Mouse (Mus musculus) ES-CJ7 (cell line): Measurements from ENCODE around the gene Med13.
"Not testable (repeated sequence)": the region's sequence is repeated elsewhere in the genome, so short reads cannot be mapped to it uniquely, and the experiment has no call there.

Source experiments
- DNase-seq: peaks from one replicate; pipeline ENCODE4 v3.0.0; 2011; ENCODE audit warnings: low read depth, low spot score

Gene Med13

DNA sequence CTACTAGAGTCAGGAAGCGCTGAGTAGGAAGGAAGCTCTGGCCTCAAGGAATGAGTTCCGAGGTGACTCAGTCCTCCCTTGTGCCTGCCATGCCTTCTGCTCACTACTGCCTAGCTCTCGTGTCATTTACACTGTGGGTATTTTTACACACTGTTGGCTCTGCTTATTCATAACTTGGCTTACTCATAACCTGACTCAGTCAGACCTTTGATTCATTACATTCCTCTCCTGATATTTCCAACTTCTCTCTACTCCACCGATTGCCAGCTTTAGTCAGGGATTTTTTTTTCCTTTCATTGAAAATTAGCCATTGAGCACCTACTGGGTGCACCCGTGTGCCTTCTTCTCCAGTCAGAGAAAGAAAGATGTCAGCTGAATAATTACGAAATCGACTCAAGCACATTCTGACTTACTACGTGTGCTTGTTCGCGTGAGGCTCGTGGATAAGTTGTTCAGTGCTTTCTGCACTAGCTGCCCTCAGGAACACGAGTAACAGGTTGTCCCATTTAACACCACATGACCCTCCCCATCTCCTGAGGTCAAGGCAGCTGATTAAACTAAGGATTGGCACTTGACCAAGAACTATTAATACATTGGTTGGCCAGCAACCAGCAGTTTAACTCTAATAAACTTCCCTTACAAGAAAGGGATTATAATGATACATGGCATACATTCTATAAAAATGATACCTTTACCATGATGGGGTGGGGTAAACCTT is 23.3 kb upstream of the Med13 start:
- no peak for DNase-seq

DNA sequence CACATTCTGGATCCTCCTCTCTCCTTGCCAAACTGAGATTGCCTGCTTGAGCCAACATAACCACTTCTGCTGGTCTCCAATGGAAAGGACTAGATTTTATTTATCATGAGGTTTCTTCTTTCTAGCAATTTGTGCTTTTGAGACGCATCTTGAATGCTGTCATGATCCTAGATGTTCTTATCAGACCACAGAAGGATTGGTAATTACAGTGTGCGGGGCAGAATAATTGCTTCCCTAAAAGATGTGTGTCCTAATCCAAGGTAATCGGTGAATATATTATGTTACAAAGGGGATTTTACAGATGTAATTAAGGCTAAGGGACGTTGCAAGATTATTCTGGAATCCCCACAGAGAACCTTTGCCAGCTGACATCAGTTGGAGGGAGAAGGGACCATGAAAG is 21.6 kb upstream of the Med13 start:
- no peak for DNase-seq

- no peak for DNase-seq
Measured at GRCm38 (mm10) chr11:86377841-86378240, 20.4 kb upstream of the Med13 start.

GRCm38 (mm10) chr11:86376707-86377106 is 19.3 kb upstream of the Med13 start:
- DNase-seq, result no peak

DNA sequence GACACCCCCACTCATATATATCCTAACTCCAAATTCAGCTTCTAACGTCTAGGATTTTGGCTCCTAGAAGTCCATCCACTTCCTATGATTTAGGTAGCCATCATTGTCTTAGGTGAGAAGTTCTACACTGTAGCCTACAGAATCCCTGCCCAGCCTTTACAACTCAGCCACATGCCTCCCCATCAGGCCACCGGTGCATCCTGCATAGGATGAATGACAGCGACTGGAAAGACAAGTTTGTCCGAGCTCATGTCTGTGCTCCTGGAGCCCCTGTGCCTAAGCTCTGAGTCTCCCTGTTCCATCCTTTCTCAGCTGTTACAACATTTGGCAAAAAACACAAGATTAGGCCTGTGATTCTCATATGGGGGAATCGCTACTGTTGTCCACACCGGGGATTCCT is 17.7 kb upstream of the Med13 start:
- no peak for DNase-seq

GRCm38 (mm10) chr11:86371266-86371665 is 13.9 kb upstream of the Med13 start:
- no peak for DNase-seq

DNA sequence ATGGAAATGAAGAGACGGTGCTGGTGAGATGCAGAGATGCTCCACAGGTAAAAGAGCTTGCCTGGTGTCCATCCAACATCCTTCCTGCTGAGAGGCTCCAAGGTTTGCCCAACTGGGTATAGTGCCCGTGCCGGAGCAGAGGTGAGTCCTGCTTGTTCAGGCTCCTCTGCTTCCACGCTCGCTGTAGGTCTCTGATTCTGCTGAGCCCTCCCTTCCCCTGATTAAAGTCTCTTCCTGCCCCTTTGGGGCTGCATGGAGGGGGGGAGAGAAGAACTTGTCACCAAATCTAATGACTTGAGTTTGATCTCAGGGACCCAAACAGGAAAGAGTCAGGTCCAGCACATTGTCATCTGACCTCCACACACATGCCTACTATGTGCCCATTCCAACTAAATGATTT is 12.5 kb upstream of the Med13 start:
- no peak for DNase-seq

DNA sequence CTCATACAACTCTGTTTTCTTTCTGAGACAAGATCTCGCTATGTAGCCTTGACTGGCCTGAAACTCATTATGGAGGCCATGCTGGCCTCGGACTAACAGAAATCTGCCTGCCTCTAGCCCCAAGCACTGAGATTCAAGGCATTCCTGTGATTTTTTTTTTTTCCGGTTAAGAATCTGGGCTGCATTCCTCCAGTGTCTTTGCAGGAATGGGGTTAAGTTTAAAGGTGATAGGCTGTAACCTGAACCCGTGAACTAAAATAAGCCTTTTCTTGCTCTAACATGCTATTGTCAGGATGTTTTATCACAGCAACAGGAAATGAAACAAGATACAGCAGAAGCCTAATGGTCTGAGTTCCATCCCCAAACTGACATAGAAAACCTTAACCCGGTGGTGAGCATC is 11.6 kb upstream of the Med13 start:
- DNase-seq, result no peak

DNA sequence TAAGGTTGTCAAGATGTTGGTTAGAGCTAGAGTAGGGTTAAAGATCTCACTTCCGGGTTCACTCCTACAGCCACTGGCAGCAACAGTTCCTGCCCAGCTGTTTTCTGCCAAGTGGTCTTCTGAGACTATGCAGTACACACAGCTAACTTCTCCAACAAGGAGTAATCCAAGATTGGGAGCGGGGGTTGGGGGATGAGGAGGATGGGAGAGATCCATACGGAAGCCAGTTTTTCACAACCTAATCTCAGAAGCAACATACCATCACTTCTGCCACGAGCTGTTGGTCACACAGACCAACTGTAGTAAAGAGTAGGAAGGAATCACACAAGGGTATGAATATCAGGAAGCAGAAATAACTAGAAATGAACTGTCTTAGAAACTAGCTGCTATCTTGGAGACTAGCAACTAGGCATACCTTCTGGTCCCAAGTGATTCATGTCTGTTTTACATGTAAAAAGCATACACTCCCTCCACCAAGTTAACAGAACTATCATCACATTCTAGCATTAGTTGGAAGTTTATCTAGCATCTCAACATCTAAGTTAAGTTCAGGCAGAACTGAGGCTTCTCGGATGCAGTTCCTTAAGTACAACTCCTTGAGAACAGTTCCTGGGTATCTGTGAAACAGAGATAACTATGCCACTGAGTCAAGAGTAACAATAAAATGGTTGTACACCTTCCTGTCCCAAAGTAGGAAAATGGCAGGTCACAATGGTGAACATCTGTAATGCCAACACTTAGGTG is 7.5 kb upstream of the Med13 start:
- no peak for DNase-seq

- DNase-seq, result peak; percentile 97
Measured at GRCm38 (mm10) chr11:86357984-86358528, 654 bp upstream of the Med13 start.

DNA sequence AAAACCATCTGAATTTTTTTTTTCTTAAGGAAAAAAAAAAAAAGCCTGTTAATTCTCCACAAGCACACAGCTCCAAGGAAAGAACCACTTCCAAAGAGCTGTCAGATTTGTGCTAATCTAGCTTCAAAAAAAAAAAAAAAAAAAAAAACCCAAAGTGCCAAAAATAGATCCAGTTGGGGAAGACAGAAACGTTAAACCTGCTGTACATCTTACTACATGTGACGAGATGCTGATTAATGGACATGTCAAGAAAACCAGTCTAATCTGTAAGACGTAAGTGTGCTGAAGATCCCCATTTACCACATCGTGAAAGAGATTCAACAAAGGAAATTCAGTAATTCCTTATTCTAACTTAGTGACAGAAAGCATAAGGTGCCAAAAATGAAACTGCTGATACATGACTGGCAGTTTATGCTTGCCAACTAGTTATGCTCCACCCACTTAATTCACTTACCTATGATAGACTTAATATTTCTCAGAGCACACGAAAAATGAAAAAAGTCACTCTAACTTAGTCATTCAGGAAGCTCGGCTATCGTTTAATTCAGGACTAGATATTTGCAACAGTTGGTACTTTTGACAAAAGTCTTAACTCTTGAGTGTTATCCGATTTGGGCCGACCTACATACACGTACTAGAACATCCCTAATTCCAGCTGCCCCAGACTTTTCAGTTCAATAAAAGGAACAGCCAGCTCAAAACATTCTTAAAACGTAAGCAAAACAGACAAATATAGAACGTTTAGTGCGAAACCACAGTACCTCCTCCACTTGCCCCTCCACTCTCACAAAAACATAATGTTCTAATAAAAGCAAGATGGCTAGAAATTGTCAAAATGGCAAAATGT is 1.2 kb downstream of the Med13 start:
- no peak for DNase-seq

DNA sequence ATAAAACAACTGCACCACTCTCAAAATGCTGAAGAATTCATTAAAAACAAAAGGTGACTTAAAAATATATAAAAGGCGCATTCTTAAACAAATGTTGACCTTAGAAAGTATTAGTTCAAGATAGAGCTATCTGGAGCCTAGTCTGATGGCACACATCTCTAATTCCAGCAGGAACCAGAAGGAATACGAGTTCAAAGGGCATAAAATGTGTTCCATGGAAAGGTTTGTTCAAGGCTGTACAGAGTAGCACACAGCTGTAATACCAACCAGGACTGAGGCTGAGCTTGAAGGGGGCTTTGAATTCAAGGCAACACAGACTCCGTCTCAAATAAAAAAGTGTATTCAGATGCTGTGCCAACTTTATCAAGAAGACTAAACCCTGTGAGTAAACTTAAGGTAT is 3.8 kb downstream of the Med13 start:
- DNase-seq, result no peak

GRCm38 (mm10) chr11:86351766-86352315 is 5.6 kb downstream of the Med13 start:
- DNase-seq, result no peak

- no peak for DNase-seq
Measured at GRCm38 (mm10) chr11:86350636-86351138, 6.7 kb downstream of the Med13 start.

DNA sequence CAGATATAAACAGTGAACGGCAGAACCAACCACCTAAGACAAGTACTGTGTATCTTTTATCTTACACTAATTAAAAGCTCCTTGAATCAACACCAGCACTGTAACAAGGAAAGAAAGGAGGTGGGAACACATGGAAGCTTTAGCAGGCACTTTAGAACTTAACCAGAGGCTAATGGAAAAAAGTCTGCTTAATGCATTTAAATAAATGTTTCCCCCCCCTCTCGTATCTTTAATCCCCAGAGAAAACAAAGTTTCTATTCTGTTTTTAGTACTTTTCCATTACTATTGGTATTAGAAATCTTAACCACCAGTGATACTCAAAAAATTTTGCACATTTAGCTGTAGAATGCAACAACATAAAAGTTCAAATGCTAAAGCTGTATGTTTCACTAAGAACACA is 8.1 kb downstream of the Med13 start:
- no peak for DNase-seq

- DNase-seq, result no peak
Measured at GRCm38 (mm10) chr11:86348872-86349271, 8.5 kb downstream of the Med13 start.

GRCm38 (mm10) chr11:86347387-86348122 is 9.8 kb downstream of the Med13 start:
- no peak for DNase-seq

GRCm38 (mm10) chr11:86346525-86346924 is 10.9 kb downstream of the Med13 start:
- no peak for DNase-seq

DNA sequence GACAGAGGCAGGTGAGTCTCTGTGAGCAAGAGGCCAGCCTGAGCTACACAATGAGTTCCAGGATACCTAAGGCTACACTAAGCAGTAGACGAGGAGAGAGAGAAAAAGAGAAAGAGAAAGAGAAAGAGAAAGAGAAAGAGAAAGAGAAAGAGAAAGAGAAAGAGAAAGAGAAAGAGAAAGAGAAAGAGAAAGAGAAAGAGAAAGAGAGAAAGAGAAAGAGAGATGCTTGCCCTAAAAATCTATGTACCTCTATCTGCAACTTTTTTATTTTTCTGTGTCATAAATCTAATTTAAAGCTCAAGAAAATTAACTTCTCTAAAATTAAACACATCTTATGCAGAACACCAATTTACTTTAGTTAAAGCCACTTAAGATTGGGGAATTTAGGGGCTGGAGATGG is 12.5 kb downstream of the Med13 start:
- DNase-seq, result not testable (repeated sequence)

- no peak for DNase-seq
Measured at GRCm38 (mm10) chr11:86324251-86324650, 33.2 kb downstream of the Med13 start.

GRCm38 (mm10) chr11:86314992-86315391 is 42.4 kb downstream of the Med13 start:
- not testable (repeated sequence) for DNase-seq
